Mouse (Mus musculus) G1E (cell line): ENCODE measurements at regions not wholly inside any gene's neighbourhood (a gene's known extent, or its start where the extent isn't known, plus 50 kb on each side); places are given as distances from the start of the nearest gene placed in this dataset.

Source experiments
- CTCF ChIP-seq: IDR thresholded peaks from 2 replicates; pipeline ENCODE4 v1.5.1; 2012; ENCODE audit warnings: low read depth, low read length, inconsistent platforms, mixed read lengths
- POLR2AphosphoS5 ChIP-seq: IDR thresholded peaks from 2 replicates; pipeline ENCODE4 v1.6.1; 2012; ENCODE audit warnings: low read depth, low read length, inconsistent platforms; ENCODE audit not compliant: insufficient replicate concordance
- TAL1 ChIP-seq: conservative IDR thresholded peaks from 2 replicates; pipeline ENCODE4 v1.6.1; 2012; ENCODE audit warnings: low read depth, low read length, inconsistent platforms, mixed read lengths

DNA sequence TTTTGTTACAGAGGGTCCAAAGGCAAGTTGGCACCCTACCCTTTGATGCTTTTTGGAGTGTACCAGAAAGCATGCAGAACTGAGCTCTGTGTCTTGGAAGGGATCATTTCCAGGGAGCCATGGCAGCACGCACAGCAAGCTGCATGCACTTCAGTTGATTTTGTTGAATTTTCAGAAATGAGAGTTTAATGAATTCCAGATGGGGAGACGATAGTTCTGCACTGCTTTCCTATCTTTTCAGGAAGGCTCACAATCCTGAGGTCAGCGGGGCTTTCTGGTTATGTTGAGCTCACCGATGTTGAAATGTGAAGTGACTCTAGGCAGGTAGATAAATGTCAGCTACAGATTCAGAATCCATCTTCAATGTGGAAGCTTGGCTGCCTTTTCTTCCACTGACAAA lies 140.0 kb downstream of the Fam173b start:
- TF ChIP-seq CTCF (no peak), TAL1 (no peak), POLR2AphosphoS5 (no peak)
